12 mouse cellular contexts compared by ENCODE assay signal in the genomic region with DNA sequence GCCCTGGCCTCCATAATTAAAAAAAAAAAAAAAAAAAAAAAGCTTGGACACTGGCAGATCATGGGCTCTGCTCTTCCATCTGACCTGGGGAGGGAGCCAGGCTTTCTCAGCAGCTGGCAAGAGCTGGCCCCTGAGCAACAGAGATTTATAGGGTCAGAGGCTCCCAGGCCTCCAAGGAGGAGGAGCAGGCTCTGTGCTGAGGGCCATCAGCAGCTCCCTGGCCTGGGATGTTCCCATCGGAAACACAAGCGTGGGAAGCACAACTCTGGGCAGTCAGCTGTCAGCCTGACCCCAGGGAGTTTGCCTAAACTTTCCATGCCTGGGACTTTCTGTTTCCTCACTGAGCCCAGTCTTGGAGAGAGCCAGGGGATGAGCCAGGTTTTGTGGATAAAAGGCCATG. TPM values are rescaled to one million over a fixed set of nuclear protein-coding genes. Genes with fewer than 3 reads are reported as not detected.
DNase-seq lines count a peak whose midpoint lies in the region; ATAC-seq and TF ChIP-seq lines count a peak whose summit lies in the region.
"Had no signal": no experiment of that assay in that cellular context is flagged by ENCODE, and none has a peak within 500 bp of the region (broad histone marks: within the 10 kb centered on the region; RNA-seq: fewer than 3 reads in every experiment).

No protein-coding gene starts in this region.

- H3K27me3 ChIP-seq in lung, postnatal 0 days (replicated peaks; ENCODE audit: insufficient read depth, low read length), result no peaks in the 10 kb centered on the region
- no peaks in the 10 kb centered on the region for H3K27me3 ChIP-seq in midbrain, embryonic 10.5 days (ENCODE audit: low read depth, poor library complexity, severe bottlenecking)
- H3K27me3 ChIP-seq: embryonic facial prominence, embryonic 12.5 days had no signal

- H3K9ac ChIP-seq in lung, postnatal 0 days (replicated peaks; ENCODE audit: low read depth), result no peak overlapping the region
- H3K9ac ChIP-seq: embryonic facial prominence, embryonic 12.5 days had no signal

- peak; percentile 6 for DNase-seq in embryo, embryonic 10.5 days (ENCODE audit: low spot score)
- DNase-seq in embryo, embryonic 9.5 days (ENCODE audit: extremely low spot score), result no peak
- DNase-seq in adrenal gland, postnatal 25 days, result peak; percentile 38
- DNase-seq in heart, postnatal 4 days, result peak; percentile 27
- peak; percentile 28 for DNase-seq in lung, postnatal 0 days (ENCODE audit: low spot score)
- no peak for DNase-seq in midbrain, embryonic 10.5 days (ENCODE audit: low spot score)
- DNase-seq in cerebellum, postnatal 25 days, result no peak
- no peak for DNase-seq in embryo, embryonic 10 days (ENCODE audit: low spot score)

- TF ChIP-seq EP300 in lung, postnatal 0 days (IDR thresholded peaks at IDR 0.05), result no peak

- no peak overlapping the region for H3K4me3 ChIP-seq in lung, postnatal 0 days (ENCODE audit: low read depth, low read length)
- H3K4me3 ChIP-seq in midbrain, embryonic 10.5 days, result no peak overlapping the region
- H3K4me3 ChIP-seq: embryonic facial prominence, embryonic 12.5 days; megakaryocyte, embryonic 14.5 days had no signal

- H3K4me1 ChIP-seq in lung, postnatal 0 days (ENCODE audit: insufficient read depth, low read depth, low read length), result no peaks in the 10 kb centered on the region; the same call in 1 of the 2 replicates
- H3K4me1 ChIP-seq in midbrain, embryonic 10.5 days, result no peaks in the 10 kb centered on the region
- H3K4me1 ChIP-seq: embryonic facial prominence, embryonic 12.5 days had no signal

- H3K9me3 ChIP-seq in lung, postnatal 0 days (ENCODE audit: low read length), result no peaks in the 10 kb centered on the region
- no peaks in the 10 kb centered on the region for H3K9me3 ChIP-seq in midbrain, embryonic 10.5 days (replicated peaks)
- H3K9me3 ChIP-seq: embryonic facial prominence, embryonic 12.5 days had no signal

- no peak overlapping the region for H3K27ac ChIP-seq in lung, postnatal 0 days (ENCODE audit: low read length)
- no peak overlapping the region for H3K27ac ChIP-seq in midbrain, embryonic 10.5 days (replicated peaks)
- H3K27ac ChIP-seq: embryonic facial prominence, embryonic 12.5 days had no signal

- no peak for TF ChIP-seq CTCF in lung, postnatal 0 days (IDR thresholded peaks at IDR 0.05)

- H3K36me3 ChIP-seq in lung, postnatal 0 days (ENCODE audit: insufficient read depth, low read length), result no peaks in the 10 kb centered on the region
- H3K36me3 ChIP-seq in midbrain, embryonic 10.5 days, result no peaks in the 10 kb centered on the region
- H3K36me3 ChIP-seq: embryonic facial prominence, embryonic 12.5 days had no signal

- ATAC-seq in lung, postnatal 0 days, result peak; percentile 81
- ATAC-seq: hindbrain, embryonic 16.5 days had no signal

- 38% methylated on average over 2 of the region's 2 CpGs for WGBS in lung, postnatal 0 days
- 67% methylated on average over 2 of the region's 2 CpGs for WGBS in midbrain, embryonic 10.5 days

- no peak overlapping the region for H3K4me2 ChIP-seq in lung, postnatal 0 days (replicated peaks; ENCODE audit: low read depth, low read length)
- H3K4me2 ChIP-seq: embryonic facial prominence, embryonic 12.5 days had no signal

RNA-seq across cellular contexts. Expression of a gene that starts 32.3 kb away (rescaled TPM):
- 4.0 and 4.1 TPM in 2 replicates for total RNA-seq in adrenal gland, postnatal 25 days (2021)
- total RNA-seq in heart, postnatal 4 days (2021), result 10 to 100 TPM; 14.0 to 17.0 TPM
- 15.1 and 20.7 TPM in 2 replicates for polyA plus RNA-seq in lung, postnatal 0 days (2015; fragmentation: Nextera tagmentation; extraction: Ambion mirVana)
- polyA plus RNA-seq in midbrain, embryonic 10.5 days (2016; fragmentation: Nextera tagmentation; extraction: Ambion mirVana), result 0.02 and 0.21 TPM in 2 replicates
- total RNA-seq: neutrophil, adult 5-6 weeks had no signal

RNA-seq across cellular contexts. Expression of a gene that starts 58.3 kb away (rescaled TPM):
- total RNA-seq in adrenal gland, postnatal 25 days (2021), result 52.7 and 59.6 TPM in 2 replicates
- total RNA-seq in heart, postnatal 4 days (2021), result 10 to 100 TPM; 55.9 to 56.0 TPM
- polyA plus RNA-seq in lung, postnatal 0 days (2015; fragmentation: Nextera tagmentation; extraction: Ambion mirVana), result 89.2 and 91.4 TPM in 2 replicates
- 143 and 169 TPM in 2 replicates for polyA plus RNA-seq in midbrain, embryonic 10.5 days (2016; fragmentation: Nextera tagmentation; extraction: Ambion mirVana)

Comparison
In these comparisons a context has a peak if more than half of its experiments do, and no peak if none do; other contexts are left out.
1. DNase-seq: peak in embryo, embryonic 10.5 days (single experiment), adrenal gland, postnatal 25 days (single experiment), heart, postnatal 4 days (single experiment) and lung, postnatal 0 days (single experiment); none in embryo, embryonic 9.5 days (single experiment), midbrain, embryonic 10.5 days (single experiment), cerebellum, postnatal 25 days (0 of 2) and embryo, embryonic 10 days (single experiment).